Mouse (Mus musculus) testis, adult 2 months (tissue): ENCODE measurements around the gene Rps19bp1. TPM values are rescaled to one million over a fixed set of nuclear protein-coding genes. Genes with fewer than 3 reads are reported as not detected.
A peak's percentile ranks its signal among the peaks of the same experiment; 100 is the strongest.

Experiments
- H3K27ac ChIP-seq: fragments of 200-500 bp; 2 replicates; pipeline ENCODE4 v1.5.1; 2012; ENCODE audit warnings: low read depth, low read length; ENCODE audit not compliant: control insufficient read depth, insufficient read depth
- H3K27me3 ChIP-seq: fragments of 200-500 bp; 2 replicates; pipeline ENCODE4 v1.6.1; 2012; ENCODE audit warnings: mild to moderate bottlenecking, low read length, moderate library complexity; ENCODE audit not compliant: control insufficient read depth, insufficient read depth
- H3K36me3 ChIP-seq: fragments of 200-500 bp; 2 replicates; pipeline ENCODE4 v1.6.1; 2012; ENCODE audit warnings: mild to moderate bottlenecking, low read length; ENCODE audit not compliant: control insufficient read depth, insufficient read depth
- H3K4me1 ChIP-seq: fragments of 200-500 bp; 2 replicates; pipeline ENCODE4 v1.6.1; 2012; ENCODE audit warnings: low read length; ENCODE audit not compliant: control insufficient read depth, insufficient read depth
- H3K4me3 ChIP-seq: fragments of 200-500 bp; 2 replicates; pipeline ENCODE4 v1.5.1; 2012; ENCODE audit warnings: low read depth, mild to moderate bottlenecking, low read length, moderate library complexity, mixed read lengths; ENCODE audit not compliant: control insufficient read depth
- CTCF ChIP-seq: fragments of 200-500 bp; IDR thresholded peaks from 2 replicates; pipeline ENCODE4 v1.5.1; 2012; ENCODE audit warnings: low read depth, mild to moderate bottlenecking, inconsistent platforms, low read length, moderate library complexity; ENCODE audit not compliant: control insufficient read depth, insufficient read depth, insufficient replicate concordance
- POLR2A ChIP-seq: fragments of 200-500 bp; IDR thresholded peaks from 2 replicates; pipeline ENCODE4 v1.6.1; 2012; ENCODE audit warnings: low read depth, mild to moderate bottlenecking, inconsistent platforms, low read length, moderate library complexity; ENCODE audit not compliant: control insufficient read depth
- polyA plus RNA-seq: library from polyadenylated mRNA; depleted of rRNA; stranded (reverse); fragments of >200 nt; gene quantifications from 2 replicates; pipeline ENCODE4 v1.2.3, GENCODE M21; 2012

The Rps19bp1 gene
- polyA plus RNA-seq, 1 experiment, result 13.6 TPM

DNA sequence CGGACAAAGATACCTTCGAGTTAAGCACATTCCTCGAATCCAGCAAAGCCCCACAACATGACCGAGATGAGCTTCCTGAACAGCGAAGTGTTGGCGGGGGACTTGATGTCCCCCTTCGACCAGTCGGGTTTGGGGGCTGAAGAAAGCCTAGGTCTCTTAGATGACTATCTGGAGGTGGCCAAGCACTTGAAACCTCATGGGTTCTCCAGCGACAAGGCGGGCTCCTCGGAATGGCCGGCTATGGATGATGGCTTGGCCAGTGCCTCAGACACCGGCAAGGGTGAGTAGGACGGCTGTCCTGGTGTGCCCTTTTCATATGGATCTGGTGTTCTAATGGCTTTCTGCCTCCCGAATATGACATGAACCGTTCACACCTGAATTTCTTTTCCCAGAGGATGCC is 7.9 kb downstream of the Rps19bp1 start:
- Histone ChIP-seq H3K27me3 (no peaks in the 10 kb centered on the region), H3K4me1 (peaks cover 8% of the 10 kb centered on the region), H3K4me3 (peak overlapping the region; percentile 87), H3K36me3 (no peaks in the 10 kb centered on the region; the same call in none of the 2 replicates), H3K27ac (peak overlapping the region; percentile 82)
- TF ChIP-seq CTCF, result no peak
- TF ChIP-seq POLR2A, result no peak

DNA sequence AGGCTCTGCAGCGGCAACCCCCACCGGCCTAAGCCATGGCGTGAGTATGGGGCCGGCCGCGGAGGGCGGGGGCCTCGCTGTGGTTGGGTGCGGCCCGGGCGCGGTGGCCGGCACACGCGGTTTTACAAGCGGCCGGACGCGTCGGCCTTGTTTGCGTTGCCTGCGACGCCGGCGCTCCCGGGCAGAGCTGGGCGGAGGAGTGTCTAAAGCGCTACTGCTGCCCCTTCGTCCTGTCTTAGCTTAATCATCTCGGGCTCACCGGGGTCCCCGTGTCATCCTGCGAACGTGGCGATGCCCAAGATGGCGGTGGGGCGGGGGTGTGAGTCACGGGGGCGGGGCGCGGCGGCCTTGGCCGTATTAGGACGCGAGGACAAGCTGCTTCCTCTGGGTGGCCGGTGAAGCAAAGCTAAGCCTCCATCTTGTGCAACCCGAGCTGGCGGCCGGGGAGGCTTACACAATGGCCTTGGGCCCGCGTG is 8.4 kb downstream of the Rps19bp1 start:
- TF ChIP-seq POLR2A (no peak), CTCF (no peak)
- peak overlapping the region; percentile 97 for H3K27ac ChIP-seq
- no peaks in the 10 kb centered on the region; the same call in none of the 2 replicates for H3K36me3 ChIP-seq
- H3K4me3 ChIP-seq, result peak overlapping the region; percentile 87
- H3K27me3 ChIP-seq, result no peaks in the 10 kb centered on the region
- H3K4me1 ChIP-seq, result peaks cover 8% of the 10 kb centered on the region

DNA sequence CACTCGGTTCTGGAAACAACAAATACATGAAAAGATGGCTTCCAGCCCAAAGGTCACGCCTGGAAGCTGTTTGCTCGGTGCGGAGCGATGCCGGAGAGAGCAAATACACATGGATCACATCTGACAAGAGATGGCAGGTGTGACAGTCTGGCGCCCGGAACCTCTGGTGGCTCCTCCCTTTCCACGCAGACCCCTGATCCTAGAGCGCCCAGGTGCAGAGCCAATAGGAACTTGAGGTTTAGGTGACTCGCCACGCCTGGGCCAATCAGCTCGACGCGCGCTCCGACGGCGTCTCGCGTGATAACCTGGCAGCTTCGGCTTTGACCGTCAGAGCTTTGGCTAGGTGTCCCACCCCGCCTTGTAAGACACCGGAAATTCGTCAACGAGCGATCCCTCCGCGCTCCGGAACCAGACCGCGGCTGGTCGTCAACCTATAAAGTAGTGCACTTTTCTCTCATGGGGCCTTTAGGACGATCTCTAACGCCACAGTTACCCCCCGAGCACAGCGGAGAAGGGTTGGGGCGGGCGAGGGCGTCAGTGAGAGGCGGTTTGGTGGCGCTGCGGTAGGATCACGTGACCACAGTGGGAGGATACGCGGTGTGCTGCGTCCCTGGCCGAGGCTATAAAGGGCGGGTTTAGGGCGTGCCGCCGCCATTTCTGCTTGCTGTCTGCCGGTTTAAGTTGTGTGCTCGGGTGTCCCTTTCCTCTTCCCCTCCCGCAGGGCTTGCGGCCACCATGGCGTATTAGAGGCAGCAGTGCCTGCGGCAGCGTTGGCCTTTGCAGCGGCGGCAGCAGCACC is 9.1 kb downstream of the Rps19bp1 start, which contains the start of gene Atf4:
TSS of gene Atf4 (plus strand) at position 338 of the 799 bp plus-strand sequence.
- H3K27ac ChIP-seq, result peak within 1 kb of the TSS; percentile 97
- H3K4me3 ChIP-seq, result peak within 1 kb of the TSS; percentile 87
- H3K4me1 ChIP-seq, result peaks cover 8% of the 10 kb centered on the region
- H3K36me3 ChIP-seq, result no peaks in the 10 kb centered on the region; the same call in none of the 2 replicates
- TF ChIP-seq POLR2A, result peak; percentile 100
- TF ChIP-seq CTCF, result no peak
- no peaks in the 10 kb centered on the region for H3K27me3 ChIP-seq

DNA sequence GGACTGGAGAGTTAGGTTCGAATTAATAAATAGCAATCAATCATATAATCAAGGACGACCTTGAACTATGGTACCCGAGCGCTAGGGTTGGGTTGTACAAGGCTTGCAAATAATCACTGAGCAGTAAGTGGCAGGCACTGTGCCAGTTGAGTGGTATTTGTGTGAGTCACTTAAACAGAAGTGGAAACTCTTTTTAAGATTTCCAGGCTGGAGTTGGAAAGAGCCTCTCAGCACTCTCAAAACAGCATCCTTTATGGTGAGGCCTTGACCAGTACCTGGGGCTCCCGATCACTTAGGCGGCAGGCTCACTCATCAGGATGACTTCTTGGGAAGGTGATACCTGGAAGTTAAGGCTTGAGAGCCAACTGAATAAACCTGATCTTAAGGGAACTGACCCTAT is 9.9 kb downstream of the Rps19bp1 start:
- no peaks in the 10 kb centered on the region for H3K27me3 ChIP-seq
- TF ChIP-seq CTCF (no peak), POLR2A (no peak)
- peak overlapping the region; percentile 87 for H3K4me3 ChIP-seq
- H3K36me3 ChIP-seq, result peaks cover 5% of the 10 kb centered on the region
- peaks cover 8% of the 10 kb centered on the region for H3K4me1 ChIP-seq
- H3K27ac ChIP-seq, result peak overlapping the region; percentile 97

DNA sequence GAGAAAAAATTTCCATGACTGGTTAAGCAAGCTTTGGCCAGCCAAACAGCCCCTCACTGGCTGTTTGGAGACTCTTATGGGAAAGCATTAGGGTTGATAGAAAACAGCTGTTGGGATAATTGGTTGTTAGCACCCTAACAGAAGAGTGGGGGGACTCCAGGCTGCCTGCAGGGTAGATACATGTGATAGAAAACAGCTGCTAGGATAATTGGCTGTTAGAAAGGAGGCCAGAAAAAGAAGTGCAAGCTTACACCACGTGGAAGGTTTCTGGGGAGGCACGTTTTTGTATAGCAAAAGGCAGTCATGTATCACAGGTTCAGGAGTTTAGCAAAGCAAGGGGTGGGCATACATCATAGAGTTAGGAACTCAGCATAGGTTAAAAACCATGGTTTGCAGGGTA is 10.6 kb downstream of the Rps19bp1 start:
- TF ChIP-seq POLR2A (no peak), CTCF (no peak)
- no peak overlapping the region for H3K27ac ChIP-seq
- peaks cover 5% of the 10 kb centered on the region for H3K36me3 ChIP-seq
- H3K4me3 ChIP-seq, result no peak overlapping the region
- H3K27me3 ChIP-seq, result no peaks in the 10 kb centered on the region
- H3K4me1 ChIP-seq, result peaks cover 8% of the 10 kb centered on the region

DNA sequence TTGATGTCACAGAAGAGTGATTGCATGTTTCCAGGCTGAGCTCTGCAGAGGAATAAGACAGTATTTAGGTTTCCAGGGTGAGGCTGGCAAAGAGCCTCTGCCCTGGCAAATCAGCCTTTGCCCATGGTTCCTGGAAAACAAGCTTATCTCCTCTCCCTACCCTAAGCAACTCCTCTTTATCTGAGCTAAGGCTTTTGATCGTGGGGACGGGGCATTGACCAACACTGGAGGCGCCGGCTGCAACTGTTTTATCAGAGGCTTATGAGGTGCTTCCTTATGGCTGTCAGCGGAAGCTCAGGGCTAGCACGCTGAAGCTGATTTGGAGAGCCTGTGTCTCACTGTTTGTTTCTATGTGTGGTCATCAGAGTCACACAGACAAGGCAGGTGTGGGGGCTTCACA is 13.5 kb downstream of the Rps19bp1 start:
- TF ChIP-seq CTCF, result no peak
- TF ChIP-seq POLR2A, result no peak
- H3K27ac ChIP-seq, result no peak overlapping the region
- H3K4me1 ChIP-seq, result peaks cover 6% of the 10 kb centered on the region
- no peaks in the 10 kb centered on the region for H3K27me3 ChIP-seq
- H3K4me3 ChIP-seq, result no peak overlapping the region
- H3K36me3 ChIP-seq, result peaks cover 7% of the 10 kb centered on the region

DNA sequence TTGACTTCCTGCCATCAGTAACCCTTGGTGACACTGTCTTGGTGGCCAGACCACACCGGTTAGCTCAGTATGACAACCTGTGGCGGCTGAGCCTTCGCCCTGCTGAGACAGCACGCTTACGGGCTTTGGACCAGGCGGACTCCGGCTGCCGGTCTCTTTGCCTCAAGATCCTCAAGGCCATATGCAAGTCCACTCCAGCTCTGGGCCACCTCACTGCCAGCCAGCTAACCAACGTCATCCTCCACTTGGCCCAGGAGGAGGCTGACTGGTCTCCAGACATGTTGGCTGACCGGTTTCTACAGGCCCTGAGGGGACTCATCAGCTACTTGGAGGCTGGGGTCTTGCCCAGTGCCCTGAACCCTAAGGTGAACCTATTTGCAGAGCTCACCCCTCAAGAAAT is 14.4 kb downstream of the Rps19bp1 start:
- peaks cover 7% of the 10 kb centered on the region for H3K36me3 ChIP-seq
- no peak overlapping the region for H3K27ac ChIP-seq
- H3K4me1 ChIP-seq, result peaks cover 6% of the 10 kb centered on the region
- no peaks in the 10 kb centered on the region for H3K27me3 ChIP-seq
- no peak overlapping the region for H3K4me3 ChIP-seq
- TF ChIP-seq CTCF (no peak), POLR2A (no peak)
